Mouse (Mus musculus) liver, embryonic 11.5 days (tissue): ENCODE measurements around the gene Sapcd1. TPM values are rescaled to one million over a fixed set of nuclear protein-coding genes. Genes with fewer than 3 reads are reported as not detected.
A peak's percentile ranks its signal among the peaks of the same experiment; 100 is the strongest.
"Not testable (repeated sequence)": the region's sequence is repeated elsewhere in the genome, so short reads cannot be mapped to it uniquely, and the experiment has no call there.

Experiments used
- ATAC-seq: fragments of 200-750 bp; cut with Nextera tagmentation; replicated peaks from 2 replicates; pipeline ENCODE4 v1.8.0; 2017; ENCODE audit warnings: moderate number of reproducible peaks, mild to moderate bottlenecking, moderate TSS enrichment, moderate library complexity; ENCODE audit not compliant: low FRiP score
- DNase-seq: peaks from one replicate; pipeline ENCODE4 v3.0.0-alpha.2; 2017; ENCODE audit warnings: low spot score
- H3K27ac ChIP-seq: fragments of 300-500 bp; sonication (generic); 2 replicates; pipeline ENCODE4 v1.5.1; 2014; ENCODE audit warnings: mild to moderate bottlenecking, low read depth, low read length, control low read depth
- H3K27me3 ChIP-seq: fragments of 300-500 bp; sonication (generic); replicated peaks from 2 replicates; pipeline ENCODE4 v1.6.1; 2014; ENCODE audit warnings: low read length, mixed read lengths; ENCODE audit not compliant: control insufficient read depth, insufficient read depth
- H3K36me3 ChIP-seq: fragments of 300-500 bp; sonication (generic); 2 replicates; pipeline ENCODE4 v1.6.1; 2014; ENCODE audit warnings: mild to moderate bottlenecking, low read length, moderate library complexity, mixed read lengths; ENCODE audit not compliant: control insufficient read depth, insufficient read depth
- H3K4me1 ChIP-seq: fragments of 300-500 bp; sonication (generic); replicated peaks from 2 replicates; pipeline ENCODE4 v1.6.1; 2014; ENCODE audit warnings: low read length, mixed read lengths; ENCODE audit not compliant: control insufficient read depth, insufficient read depth
- H3K4me2 ChIP-seq: fragments of 300-500 bp; sonication (generic); 2 replicates; pipeline ENCODE4 v1.6.1; 2014; ENCODE audit warnings: mild to moderate bottlenecking, control low read depth, moderate library complexity
- H3K4me3 ChIP-seq: fragments of 300-500 bp; sonication (generic); 2 replicates; pipeline ENCODE4 v1.5.1; 2014; ENCODE audit warnings: low read depth, low read length, control low read depth
- H3K9ac ChIP-seq: fragments of 300-500 bp; sonication (generic); 2 replicates; pipeline ENCODE4 v1.6.1; 2014; ENCODE audit warnings: low read depth, low read length, control low read depth
- H3K9me3 ChIP-seq: fragments of 300-500 bp; sonication (generic); 2 replicates; pipeline ENCODE4 v1.6.1; 2016; ENCODE audit warnings: low read length, inconsistent platforms, mixed read lengths; ENCODE audit not compliant: control insufficient read depth
- WGBS: fragments of 180-500 bp; shearing (Covaris S2); extraction: QIAGEN DNeasy Blood & Tissue Kit; methylation state at CpG from one replicate; pipeline ENCODE4 v1.1.7; 2014; 5-methylcytosine and 5-hydroxymethylcytosine counted together
- polyA plus RNA-seq: library from polyadenylated mRNA; unstranded; fragments of >200 nt; fragmentation: Nextera tagmentation; extraction: Ambion mirVana; gene quantifications from 2 replicates; pipeline ENCODE4 v1.2.1, GENCODE M21; 2014

Sapcd1 gene
- polyA plus RNA-seq, 1 experiment from 2014 or later: 8.5 TPM

DNA sequence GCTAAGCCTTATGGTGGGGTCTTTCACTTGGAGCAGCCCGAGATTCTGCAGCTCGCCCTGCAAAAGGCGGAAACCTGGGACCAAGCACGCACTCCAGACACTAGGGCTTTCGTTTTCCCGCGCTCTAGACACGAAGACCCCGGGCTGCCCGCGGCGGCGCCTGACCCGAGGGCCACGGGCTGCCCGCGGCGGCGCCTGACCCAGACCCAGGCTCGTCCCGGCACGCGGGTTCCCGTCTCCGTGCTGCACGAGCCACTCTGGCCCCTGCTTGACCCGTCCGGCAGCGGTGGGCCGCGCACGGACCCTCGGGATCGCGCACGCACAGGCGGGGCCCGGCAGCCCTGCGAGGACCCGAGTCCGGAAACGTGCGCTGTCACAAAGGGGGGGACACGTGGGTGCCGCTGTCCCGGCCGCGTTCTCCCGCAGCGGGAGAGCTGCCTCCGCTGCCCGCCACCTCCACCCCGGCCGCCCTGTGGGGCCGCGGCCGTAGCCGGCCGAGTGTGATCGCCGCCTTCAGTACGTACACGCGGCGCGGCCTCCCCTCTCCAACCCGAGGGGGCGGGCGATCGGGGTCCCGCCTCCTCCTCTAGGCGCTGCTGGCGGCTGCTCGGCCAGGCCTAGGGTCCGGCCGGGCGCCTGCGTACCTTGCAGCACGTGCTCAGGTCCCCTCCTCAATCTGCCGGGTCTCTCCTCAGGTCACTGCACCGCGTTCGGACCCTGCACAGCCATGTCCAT is 26.9 kb downstream of the Sapcd1 start, which contains the start of gene Vars:
Gene Vars, plus strand, starts transcription at position 271 of the 735 bp plus-strand sequence.
- Histone ChIP-seq H3K27me3 (no peaks in the 10 kb centered on the region), H3K4me2 (peak within 1 kb of the TSS; percentile 98), H3K36me3 (peaks cover 48% of the 10 kb centered on the region), H3K4me1 (peaks cover 54% of the 10 kb centered on the region), H3K9me3 (no peaks in the 10 kb centered on the region), H3K4me3 (peak within 1 kb of the TSS; percentile 98), H3K27ac (peak within 1 kb of the TSS; percentile 99), H3K9ac (peak within 1 kb of the TSS; percentile 99)
- DNase-seq (peak; percentile 97), ATAC-seq (peak; percentile 84)
- WGBS: under 1% methylated on average over 79 of the region's 83 CpGs

DNA sequence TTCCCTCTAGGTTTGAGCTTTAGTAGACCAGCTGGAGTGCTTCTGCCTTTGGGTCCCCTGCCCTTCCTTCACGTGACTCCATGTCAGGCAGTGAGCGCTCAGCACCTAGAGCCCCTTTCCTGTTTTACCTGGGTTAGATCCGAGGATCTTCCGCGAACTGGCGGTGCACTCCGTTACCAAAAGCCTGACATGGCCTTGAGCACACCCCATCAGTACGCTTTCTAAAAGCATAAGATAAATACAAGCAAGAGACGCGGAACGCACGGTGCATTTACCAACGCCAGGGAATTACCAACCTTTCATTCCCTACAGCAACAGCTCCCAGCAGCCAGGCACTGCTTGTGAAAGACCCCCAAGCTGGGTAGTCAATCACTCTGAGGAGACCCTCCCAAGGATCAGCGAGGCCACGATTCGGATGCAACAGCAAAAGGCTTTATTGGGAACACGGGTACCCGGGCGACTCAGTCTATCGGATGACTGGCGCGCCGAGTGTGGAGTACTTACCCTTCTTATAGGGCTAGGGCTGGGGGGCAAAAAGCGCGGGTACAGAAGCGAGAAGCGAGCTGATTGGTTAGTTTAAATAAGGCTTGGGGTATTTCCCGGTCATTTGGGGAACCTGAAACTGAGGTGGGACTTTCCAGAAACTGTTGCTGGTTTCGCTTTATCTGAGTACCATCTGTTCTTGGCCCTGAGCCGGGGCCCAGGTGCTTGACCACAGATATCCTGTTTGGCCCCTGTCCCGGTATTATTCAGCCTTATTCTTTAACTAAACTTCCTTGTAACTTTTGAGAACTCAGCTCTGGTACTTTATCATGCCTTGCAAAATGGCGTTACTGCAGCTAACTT is 27.7 kb downstream of the Sapcd1 start:
- H3K36me3 ChIP-seq: peaks cover 41% of the 10 kb centered on the region
- WGBS: 13% methylated on average over 29 of the region's 32 CpGs
- H3K4me2 ChIP-seq: peak overlapping the region; percentile 98
- peak; percentile 69 for DNase-seq
- not testable (repeated sequence) for H3K9me3 ChIP-seq, H3K27me3 ChIP-seq
- peak overlapping the region; percentile 99 for H3K9ac ChIP-seq
- peak overlapping the region; percentile 99 for H3K27ac ChIP-seq
- ATAC-seq: peak; percentile 24; the same call in 1 of the 2 replicates
- peaks cover 54% of the 10 kb centered on the region for H3K4me1 ChIP-seq
- H3K4me3 ChIP-seq: peak overlapping the region; percentile 98

- Histone ChIP-seq H3K27ac (peak overlapping the region; percentile 99), H3K9ac (peak overlapping the region; percentile 79), H3K36me3 (peaks cover 30% of the 10 kb centered on the region), H3K9me3 (no peaks in the 10 kb centered on the region), H3K4me3 (peak overlapping the region; percentile 55), H3K4me1 (peaks cover 45% of the 10 kb centered on the region), H3K27me3 (no peaks in the 10 kb centered on the region), H3K4me2 (peak overlapping the region; percentile 98)
- WGBS: 81% methylated on average over 15 of the region's 15 CpGs
- ATAC-seq (no peak), DNase-seq (no peak)
Observed at GRCm38 (mm10) chr17:34998526-34999430, 29.0 kb downstream of the Sapcd1 start.

GRCm38 (mm10) chr17:34997142-34997483 is 30.7 kb downstream of the Sapcd1 start:
- no peaks in the 10 kb centered on the region for H3K9me3 ChIP-seq
- H3K27me3 ChIP-seq: no peaks in the 10 kb centered on the region
- peaks cover 24% of the 10 kb centered on the region for H3K36me3 ChIP-seq
- H3K9ac ChIP-seq: peak overlapping the region; percentile 41; the same call in 1 of the 2 replicates
- H3K4me2 ChIP-seq: peak overlapping the region; percentile 98
- DNase-seq: no peak
- peaks cover 28% of the 10 kb centered on the region for H3K4me1 ChIP-seq
- 76% methylated on average over 5 of the region's 5 CpGs for WGBS
- ATAC-seq: no peak
- peak overlapping the region; percentile 38 for H3K27ac ChIP-seq
- H3K4me3 ChIP-seq: peak overlapping the region; percentile 55

DNA sequence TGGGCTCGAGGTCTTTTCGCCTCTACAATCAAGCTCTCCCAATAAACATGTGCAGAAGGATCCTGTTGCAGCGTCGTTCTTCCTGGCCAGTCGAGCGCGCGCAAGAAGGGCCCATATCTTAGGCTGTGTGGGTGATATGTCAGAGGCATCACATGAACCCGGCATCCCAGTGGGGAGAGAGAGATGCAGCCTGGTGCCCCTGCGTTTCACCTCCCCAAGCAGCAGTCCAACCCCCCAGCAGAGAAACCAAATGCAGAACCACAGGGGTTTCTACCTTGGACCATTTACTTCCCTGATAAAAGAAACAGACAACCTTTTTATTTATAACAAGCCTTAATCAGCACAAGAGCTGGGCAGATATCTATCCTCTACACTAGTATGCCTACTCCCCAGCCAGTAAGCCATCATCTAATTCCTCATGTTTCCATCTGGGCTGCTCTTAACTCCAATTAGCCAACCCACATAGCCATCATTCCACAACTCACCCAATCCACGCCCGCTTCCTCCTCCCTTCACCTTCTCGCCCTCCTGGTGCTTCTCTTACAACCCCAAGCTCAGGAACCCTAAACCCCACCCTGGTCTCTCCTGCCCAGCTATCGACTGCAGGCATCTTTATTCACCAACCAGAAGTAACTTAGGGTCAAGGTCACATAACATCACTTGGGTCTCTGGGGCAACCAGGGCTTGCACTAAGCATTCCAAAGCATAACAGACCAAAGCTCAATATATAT is 31.2 kb downstream of the Sapcd1 start:
- peak overlapping the region; percentile 41; the same call in 1 of the 2 replicates for H3K9ac ChIP-seq
- ATAC-seq: no peak

DNA sequence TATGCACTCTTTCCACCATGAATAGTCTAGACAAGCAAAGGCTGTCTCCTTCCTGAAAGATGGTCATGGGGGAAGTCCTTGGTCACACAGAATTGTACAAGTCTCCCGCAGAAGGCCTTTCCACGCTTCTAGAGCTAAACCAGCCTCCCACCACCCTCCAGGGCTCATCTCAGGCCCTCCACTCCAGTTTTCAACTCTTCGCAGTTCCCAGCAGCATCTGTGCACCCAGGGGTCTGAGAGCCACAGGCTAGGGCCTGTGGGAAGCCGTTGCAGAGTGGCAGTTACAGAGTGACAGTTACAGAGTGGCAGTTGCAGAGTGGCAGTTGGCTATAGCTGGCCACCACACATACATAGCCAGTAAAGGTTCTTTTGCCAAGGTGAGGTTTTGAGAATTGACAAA is 31.9 kb downstream of the Sapcd1 start:
- H3K9me3 ChIP-seq, H3K9ac ChIP-seq, DNase-seq, H3K27me3 ChIP-seq, H3K27ac ChIP-seq, H3K4me3 ChIP-seq, H3K4me2 ChIP-seq, ATAC-seq: not testable (repeated sequence)
- H3K36me3 ChIP-seq: peaks cover 27% of the 10 kb centered on the region
- 91% methylated on average over 4 of the region's 4 CpGs for WGBS
- H3K4me1 ChIP-seq: peaks cover 28% of the 10 kb centered on the region

More for the DNA sequence above, 31.2 kb downstream of the Sapcd1 start:
- Histone ChIP-seq H3K4me2 (peak overlapping the region; percentile 98), H3K36me3 (peaks cover 24% of the 10 kb centered on the region), H3K27me3 (no peaks in the 10 kb centered on the region), H3K4me3 (peak overlapping the region; percentile 55), H3K9me3 (no peaks in the 10 kb centered on the region), H3K27ac (peak overlapping the region; percentile 38; the same call in 1 of the 2 replicates), H3K4me1 (peaks cover 28% of the 10 kb centered on the region)
- 75% methylated on average over 12 of the region's 14 CpGs for WGBS
- DNase-seq: no peak

- Histone ChIP-seq H3K4me1 (peaks cover 28% of the 10 kb centered on the region), H3K36me3 (peaks cover 27% of the 10 kb centered on the region)
- not testable (repeated sequence) for DNase-seq, H3K9ac ChIP-seq, H3K9me3 ChIP-seq, H3K27me3 ChIP-seq, H3K27ac ChIP-seq, H3K4me3 ChIP-seq, H3K4me2 ChIP-seq, ATAC-seq
- WGBS: 85% methylated on average over 4 of the region's 4 CpGs
Observed at GRCm38 (mm10) chr17:34995192-34995591, 32.6 kb downstream of the Sapcd1 start.
